Mouse (Mus musculus) CD4-positive, CD25-positive, alpha-beta regulatory T cell, adult 4 months (primary cell): ENCODE data around the gene Selenbp1. TPM values are rescaled to one million over a fixed set of nuclear protein-coding genes. Genes with fewer than 3 reads are reported as not detected.
"Not testable (repeated sequence)": the region's sequence is repeated elsewhere in the genome, so short reads cannot be mapped to it uniquely, and the experiment has no call there.

Source experiments
- ATAC-seq: one replicate; pipeline ENCODE4 v1.8.0; 2017
- polyA plus RNA-seq, 2 experiments: library from polyadenylated mRNA; unstranded; fragments of 100-300 nt; shearing (Covaris generic); gene quantifications; one replicate each; pipeline ENCODE4 v1.2.1; 2017

Gene Selenbp1
- 1 to 10 TPM; 4.6 to 5.2 TPM for polyA plus RNA-seq

- ATAC-seq: peak; percentile 58
Observed at GRCm38 (mm10) chr3:94932809-94933564, at the start of gene Selenbp1. TSS of gene Selenbp1 (plus strand) at chr3:94933056.

GRCm38 (mm10) chr3:94886316-94887224, 46.3 kb upstream of the Selenbp1 start, which contains the start of gene Psmb4:
TSS of gene Psmb4 (minus strand) at chr3:94886961.
- peak; percentile 98 for ATAC-seq

GRCm38 (mm10) chr3:94888595-94888994, 44.3 kb upstream of the Selenbp1 start:
- ATAC-seq: no peak

GRCm38 (mm10) chr3:94894076-94894475, 38.8 kb upstream of the Selenbp1 start:
- ATAC-seq: no peak

GRCm38 (mm10) chr3:94902747-94903146, 30.1 kb upstream of the Selenbp1 start:
- peak; percentile 47 for ATAC-seq

- not testable (repeated sequence) for ATAC-seq
Observed at GRCm38 (mm10) chr3:94904759-94905158, 28.1 kb upstream of the Selenbp1 start.

GRCm38 (mm10) chr3:94906482-94906881, 26.4 kb upstream of the Selenbp1 start:
- ATAC-seq: no peak

GRCm38 (mm10) chr3:94911050-94911693, 21.7 kb upstream of the Selenbp1 start:
- no peak for ATAC-seq

GRCm38 (mm10) chr3:94913801-94914200, 19.1 kb upstream of the Selenbp1 start:
- no peak for ATAC-seq

- no peak for ATAC-seq
Observed at GRCm38 (mm10) chr3:94915903-94916741, 16.7 kb upstream of the Selenbp1 start.

GRCm38 (mm10) chr3:94917816-94918361, 15.0 kb upstream of the Selenbp1 start:
- ATAC-seq: no peak

GRCm38 (mm10) chr3:94918845-94919244, 14.0 kb upstream of the Selenbp1 start:
- no peak for ATAC-seq

GRCm38 (mm10) chr3:94921104-94921503, 11.8 kb upstream of the Selenbp1 start:
- ATAC-seq: no peak

GRCm38 (mm10) chr3:94922333-94922732, 10.5 kb upstream of the Selenbp1 start:
- ATAC-seq: no peak

GRCm38 (mm10) chr3:94924688-94925087, 8.2 kb upstream of the Selenbp1 start:
- no peak for ATAC-seq

- not testable (repeated sequence) for ATAC-seq
Observed at GRCm38 (mm10) chr3:94926301-94926736, 6.5 kb upstream of the Selenbp1 start.

GRCm38 (mm10) chr3:94928979-94929378, 3.9 kb upstream of the Selenbp1 start:
- not testable (repeated sequence) for ATAC-seq

GRCm38 (mm10) chr3:94930386-94931266, 2.2 kb upstream of the Selenbp1 start:
- not testable (repeated sequence) for ATAC-seq

- not testable (repeated sequence) for ATAC-seq
Observed at GRCm38 (mm10) chr3:94931427-94932082, 1.3 kb upstream of the Selenbp1 start.

GRCm38 (mm10) chr3:94932279-94932678, 577 bp upstream of the Selenbp1 start:
- not testable (repeated sequence) for ATAC-seq
